Mouse (Mus musculus) lung, postnatal 10 days (tissue): ENCODE data around the gene Ryk.

Source experiments
- DNase-seq: peaks from one replicate; pipeline ENCODE4 v3.0.0; 2021

Gene Ryk

DNA sequence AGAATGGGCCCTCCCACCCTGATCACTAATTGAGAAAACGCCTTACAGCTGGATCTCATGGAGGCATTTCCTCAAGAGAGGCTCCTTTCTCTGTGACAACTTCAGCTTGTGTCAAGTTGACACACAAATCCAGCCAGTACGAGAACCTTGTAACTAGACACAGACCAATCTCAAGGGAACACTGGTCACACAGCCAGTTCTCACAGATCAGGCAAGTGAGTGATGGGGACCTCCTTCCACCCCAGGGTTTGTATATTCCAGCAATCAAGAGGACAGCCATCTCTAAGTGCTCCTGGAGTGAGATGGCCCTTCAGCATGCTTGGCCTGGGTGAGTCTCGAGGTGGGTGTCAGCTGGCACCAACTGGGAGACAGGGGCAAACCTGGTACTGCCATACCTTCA, 121.1 kb downstream of the Ryk start:
- DNase-seq, result no peak
